Mouse (Mus musculus) cerebellum, postnatal 14 days (tissue): Measurements from ENCODE around the gene Shc3.

ENCODE experiments used
- DNase-seq, 2 experiments: peaks; one replicate each; pipeline ENCODE4 v3.0.0; 2021; ENCODE audit warnings: mixed read lengths in 2 of 2

Shc3 gene

GRCm38 (mm10) chr13:51568911-51569684, at the start of gene Shc3:
TSS of gene Shc3 (minus strand) at chr13:51569419.
- DNase-seq = peak; percentile 89 to 91

GRCm38 (mm10) chr13:51618602-51619001, 49.4 kb upstream of the Shc3 start:
- no peak for DNase-seq

GRCm38 (mm10) chr13:51617861-51618260, 48.6 kb upstream of the Shc3 start:
- DNase-seq = peak; percentile 82 to 89

- no peak for DNase-seq
Observed at GRCm38 (mm10) chr13:51617306-51617705, 48.1 kb upstream of the Shc3 start.

GRCm38 (mm10) chr13:51616417-51617044, 47.3 kb upstream of the Shc3 start:
- peak; percentile 37 to 42 for DNase-seq

GRCm38 (mm10) chr13:51615815-51616214, 46.6 kb upstream of the Shc3 start:
- DNase-seq = no peak

GRCm38 (mm10) chr13:51611500-51611899, 42.3 kb upstream of the Shc3 start:
- DNase-seq = no peak

- no peak for DNase-seq
Observed at GRCm38 (mm10) chr13:51611060-51611459, 41.8 kb upstream of the Shc3 start.

GRCm38 (mm10) chr13:51609231-51609630, 40.0 kb upstream of the Shc3 start:
- no peak for DNase-seq

GRCm38 (mm10) chr13:51603894-51604244, 34.6 kb upstream of the Shc3 start:
- DNase-seq = peak; percentile 54 to 64

- peak; percentile 55 to 64 for DNase-seq
Observed at GRCm38 (mm10) chr13:51603221-51603893, 34.1 kb upstream of the Shc3 start.

GRCm38 (mm10) chr13:51602764-51603163, 33.5 kb upstream of the Shc3 start:
- no peak for DNase-seq

GRCm38 (mm10) chr13:51600169-51600568, 30.9 kb upstream of the Shc3 start:
- DNase-seq = no peak

- no peak for DNase-seq
Observed at GRCm38 (mm10) chr13:51598063-51598462, 28.8 kb upstream of the Shc3 start.

- no peak for DNase-seq
Observed at GRCm38 (mm10) chr13:51595404-51595803, 26.2 kb upstream of the Shc3 start.

- no peak for DNase-seq
Observed at GRCm38 (mm10) chr13:51594656-51595311, 25.6 kb upstream of the Shc3 start.

- no peak for DNase-seq
Observed at GRCm38 (mm10) chr13:51588005-51588404, 18.8 kb upstream of the Shc3 start.

- DNase-seq = no peak
Observed at GRCm38 (mm10) chr13:51582204-51582603, 13.0 kb upstream of the Shc3 start.

GRCm38 (mm10) chr13:51580263-51581044, 11.2 kb upstream of the Shc3 start:
- DNase-seq = peak in 1 of 2 experiments; percentile 27

- DNase-seq = peak; percentile 11 to 13
Observed at GRCm38 (mm10) chr13:51573849-51574248, 4.6 kb upstream of the Shc3 start.

- DNase-seq = peak; percentile 32 to 37
Observed at GRCm38 (mm10) chr13:51570111-51570510, 892 bp upstream of the Shc3 start.

GRCm38 (mm10) chr13:51569685-51570068, 458 bp upstream of the Shc3 start:
- DNase-seq = no peak
